Mouse (Mus musculus): ENCODE data around the gene Ctu2.

DNA sequence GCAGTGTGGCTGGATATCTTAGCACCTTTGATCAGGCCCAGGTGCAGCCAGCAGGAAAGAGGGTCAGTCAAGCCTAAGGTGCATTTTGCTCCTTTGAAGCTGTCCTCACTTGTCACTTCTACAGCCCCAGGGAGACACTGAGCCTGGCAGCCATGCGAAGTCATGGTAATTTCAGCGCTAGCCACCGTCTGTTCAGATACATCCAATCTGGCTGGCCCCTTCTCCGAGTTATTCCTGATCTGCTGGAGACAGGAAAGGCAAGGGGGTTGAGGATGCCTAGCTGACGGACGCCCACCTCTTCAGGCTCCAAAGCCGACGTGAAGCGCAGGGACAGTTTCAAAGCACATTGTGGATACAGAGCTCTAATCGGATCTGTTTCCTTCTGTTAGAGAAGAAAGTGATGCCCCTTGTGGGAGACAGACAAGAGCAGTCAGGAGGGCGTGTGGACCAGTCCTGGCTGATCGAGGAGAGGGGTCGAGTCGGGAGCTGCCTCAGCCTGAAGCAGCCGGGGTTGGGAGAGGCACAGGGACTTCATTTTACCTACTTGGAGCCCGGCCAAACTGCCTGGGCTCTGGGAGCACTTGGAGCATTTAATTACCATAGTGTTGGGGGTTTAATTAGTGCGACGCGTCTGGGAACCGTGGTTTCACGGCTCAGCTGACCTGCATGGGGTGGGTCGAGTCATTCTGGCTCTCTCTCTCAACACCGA lies 47.9 kb downstream of the Ctu2 start:
- no peak for TF ChIP-seq ZC3H11A (IDR thresholded peaks at IDR 0.05; ENCODE audit: low read depth, low read length)
- no peak for TF ChIP-seq NRF1 (IDR thresholded peaks at IDR 0.05; ENCODE audit: low read depth, low read length)
- no peak for TF ChIP-seq HCFC1 (IDR thresholded peaks at IDR 0.05; ENCODE audit: low read depth, low read length)
- no peak for TF ChIP-seq CTCF (conservative IDR thresholded peaks at IDR 0.05 in 1 of 2, IDR thresholded peaks at IDR 0.05 in 1 of 2; ENCODE audit: low read depth in 2 of 2, low read length in 2 of 2)
- no peak for TF ChIP-seq CHD1 (IDR thresholded peaks at IDR 0.05; ENCODE audit: low read depth, low read length)
- TF ChIP-seq POLR2A (IDR thresholded peaks at IDR 0.05; ENCODE audit: low read depth, low read length): no peak

Measured in CH12.LX (cell line).